In the genomic region with DNA sequence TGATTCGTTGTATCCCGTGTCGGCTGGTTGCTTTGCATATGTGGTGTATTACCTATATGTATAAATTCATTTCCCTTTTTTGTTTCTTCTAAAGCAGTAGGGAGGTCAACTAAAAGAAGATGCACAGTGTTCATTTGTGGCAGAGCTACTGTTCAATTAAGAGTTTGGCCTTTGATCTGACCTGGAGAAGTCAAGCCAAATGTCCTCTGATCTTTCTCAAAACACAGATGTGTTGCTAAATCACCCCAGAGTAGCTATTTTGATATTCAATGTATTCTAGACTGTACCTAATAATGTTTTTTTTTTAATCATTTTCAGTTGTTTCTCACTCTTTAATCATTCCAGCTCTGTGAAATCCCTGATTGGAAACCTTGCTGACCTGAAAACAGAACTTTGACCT, we compare ENCODE assay signal across 18 mouse cellular contexts.
A peak's percentile ranks its signal among the peaks of the same experiment; 100 is the strongest.
DNase-seq lines count a peak whose midpoint lies in the region; ATAC-seq and TF ChIP-seq lines count a peak whose summit lies in the region.
"Had no signal": no experiment of that assay in that cellular context is flagged by ENCODE, and none has a peak within 500 bp of the region (broad histone marks: within the 10 kb centered on the region; RNA-seq: fewer than 3 reads in every experiment).

No protein-coding gene starts in this region.

- peak overlapping the region; percentile 94 for H3K27ac ChIP-seq in liver, adult 2 months (replicated peaks; ENCODE audit: insufficient read depth, low read depth, low read length)
- no peak overlapping the region for H3K27ac ChIP-seq in liver, embryonic 11.5 days (ENCODE audit: low read depth, low read length)

- no peak overlapping the region for H3K4me3 ChIP-seq in liver, adult 2 months (ENCODE audit: insufficient read depth, low read depth, low read length)
- no peak overlapping the region for H3K4me3 ChIP-seq in liver, embryonic 11.5 days (ENCODE audit: low read depth, low read length)

- H3K4me1 ChIP-seq in liver, adult 2 months (ENCODE audit: control insufficient read depth, insufficient read depth, low read length) = peaks cover 18% of the 10 kb centered on the region
- no peaks in the 10 kb centered on the region for H3K4me1 ChIP-seq in liver, embryonic 11.5 days (replicated peaks; ENCODE audit: control insufficient read depth, insufficient read depth, low read length)

- H3K9me3 ChIP-seq in liver, embryonic 11.5 days (ENCODE audit: control insufficient read depth, low read length) = no peaks in the 10 kb centered on the region

- no peaks in the 10 kb centered on the region for H3K36me3 ChIP-seq in liver, adult 2 months (ENCODE audit: control insufficient read depth, insufficient read depth, low read length)
- H3K36me3 ChIP-seq in liver, embryonic 11.5 days (ENCODE audit: control insufficient read depth, insufficient read depth, low read length) = no peaks in the 10 kb centered on the region
- H3K36me3 ChIP-seq: G1E had no signal

- WGBS in liver, adult 2 months = 90% methylated on average over 3 of the region's 3 CpGs
- 90% methylated on average over 3 of the region's 3 CpGs for WGBS in liver, embryonic 11.5 days

- no peak for TF ChIP-seq CTCF in liver, adult 2 months (IDR thresholded peaks at IDR 0.05; ENCODE audit: low read depth, low read length)

- TF ChIP-seq POLR2A in liver, adult 2 months (IDR thresholded peaks at IDR 0.05; ENCODE audit: extremely low read depth, insufficient read depth, low read length) = no peak

- peak; percentile 95 for DNase-seq in liver, adult 2 months (ENCODE audit: extremely low read depth, low read depth, low spot score)
- no peak for DNase-seq in liver, embryonic 11.5 days (ENCODE audit: low spot score)
- DNase-seq: adrenal gland, adult 2 months; adrenal gland, adult 8-10 months; adrenal gland, postnatal 10 days; adrenal gland, postnatal 14 days; adrenal gland, postnatal 25 days; adrenal gland, postnatal 36 days; B cell, adult 2 months; cerebellum, adult 11 months; cerebellum, adult 11-12 months; cerebellum, adult 18-20 months; cerebellum, adult 2 months had no signal

- H3K79me2 ChIP-seq in liver, adult 2 months (ENCODE audit: control insufficient read depth, insufficient read depth, low read length) = no peaks in the 10 kb centered on the region

- no peak overlapping the region for H3K9ac ChIP-seq in liver, adult 2 months (ENCODE audit: low read depth, low read length)
- no peak overlapping the region for H3K9ac ChIP-seq in liver, embryonic 11.5 days (ENCODE audit: low read depth, low read length)

- H3K27me3 ChIP-seq in liver, adult 2 months (ENCODE audit: control insufficient read depth, insufficient read depth, low read length) = no peaks in the 10 kb centered on the region
- no peaks in the 10 kb centered on the region for H3K27me3 ChIP-seq in liver, embryonic 11.5 days (replicated peaks; ENCODE audit: control insufficient read depth, insufficient read depth, low read length)
- H3K27me3 ChIP-seq: CH12.LX, Patski had no signal

- no peak overlapping the region for H3K4me2 ChIP-seq in liver, embryonic 11.5 days

- no peak for ATAC-seq in liver, embryonic 11.5 days (replicated peaks; ENCODE audit: low FRiP score)
- ATAC-seq: activated CD4-positive, CD25-positive, alpha-beta regulatory T cell, adult 4 months; CD4-positive, CD25-positive, alpha-beta regulatory T cell, adult 4 months; Patski had no signal
